Mouse (Mus musculus) megakaryocyte, embryonic 14.5 days (primary cell): ENCODE measurements around the gene Actr8.

Experiments
- FLI1 ChIP-seq: IDR thresholded peaks from 2 replicates; pipeline ENCODE4 v1.6.1; 2012; ENCODE audit warnings: low read length, inconsistent platforms, mixed read lengths
- GATA1 ChIP-seq: IDR thresholded peaks from 3 replicates; pipeline ENCODE4 v1.6.1; 2012; ENCODE audit warnings: mixed read lengths, low read length, inconsistent platforms, borderline replicate concordance

GRCm38 (mm10) chr14:30019792-30020575 lies 41.8 kb downstream of the Actr8 start:
- TF ChIP-seq FLI1 (no peak), GATA1 (no peak)
